Mouse (Mus musculus) 3134 (cell line): Measurements from ENCODE around the gene Gm28038.

Experiments used
- DNase-seq: peaks from one replicate; pipeline ENCODE4 v3.0.0-alpha.2; 2011; ENCODE audit warnings: low spot score; ENCODE audit not compliant: insufficient read length; ENCODE audit errors: extremely low read depth

The Gm28038 gene

GRCm38 (mm10) chr2:30285004-30285403 lies 4.2 kb downstream of the Gm28038 start:
- DNase-seq, result no peak

DNA sequence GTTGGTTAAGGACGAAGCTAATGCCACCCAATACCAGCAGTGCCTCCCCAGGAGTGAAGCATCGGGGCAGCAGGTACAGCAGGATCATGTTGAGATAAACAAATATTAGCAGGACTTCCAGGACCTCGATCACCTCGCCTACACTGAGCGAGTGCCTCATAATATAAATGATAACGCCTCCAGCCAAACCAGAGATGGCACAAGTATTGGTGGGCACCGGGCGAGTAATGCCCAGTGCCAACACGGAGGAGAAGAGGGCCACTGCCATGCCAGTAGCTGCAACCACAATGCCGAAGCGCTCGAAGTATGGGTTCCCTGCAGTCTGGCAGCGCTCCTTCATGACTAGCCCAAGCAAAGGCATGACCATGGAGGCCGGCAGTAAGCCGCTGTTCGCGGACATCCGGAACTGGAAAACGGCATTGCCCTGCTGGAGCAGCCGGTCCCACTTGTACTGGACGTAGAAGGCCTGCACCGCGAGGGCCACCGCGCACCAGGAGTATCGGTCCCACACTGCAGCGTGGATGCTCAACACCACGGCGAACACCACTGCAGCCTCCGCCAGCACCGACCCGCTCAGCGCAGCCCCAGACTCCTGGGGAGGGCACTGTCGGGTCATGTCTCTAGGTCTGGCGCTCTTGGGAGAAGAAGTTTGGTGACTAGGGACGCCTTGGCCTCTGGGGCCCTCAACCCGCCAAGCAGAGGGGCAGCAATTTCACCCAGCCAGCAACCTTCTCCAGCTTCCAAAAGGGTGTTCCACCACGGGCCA lies 4.8 kb downstream of the Gm28038 start:
- DNase-seq, result no peak

DNA sequence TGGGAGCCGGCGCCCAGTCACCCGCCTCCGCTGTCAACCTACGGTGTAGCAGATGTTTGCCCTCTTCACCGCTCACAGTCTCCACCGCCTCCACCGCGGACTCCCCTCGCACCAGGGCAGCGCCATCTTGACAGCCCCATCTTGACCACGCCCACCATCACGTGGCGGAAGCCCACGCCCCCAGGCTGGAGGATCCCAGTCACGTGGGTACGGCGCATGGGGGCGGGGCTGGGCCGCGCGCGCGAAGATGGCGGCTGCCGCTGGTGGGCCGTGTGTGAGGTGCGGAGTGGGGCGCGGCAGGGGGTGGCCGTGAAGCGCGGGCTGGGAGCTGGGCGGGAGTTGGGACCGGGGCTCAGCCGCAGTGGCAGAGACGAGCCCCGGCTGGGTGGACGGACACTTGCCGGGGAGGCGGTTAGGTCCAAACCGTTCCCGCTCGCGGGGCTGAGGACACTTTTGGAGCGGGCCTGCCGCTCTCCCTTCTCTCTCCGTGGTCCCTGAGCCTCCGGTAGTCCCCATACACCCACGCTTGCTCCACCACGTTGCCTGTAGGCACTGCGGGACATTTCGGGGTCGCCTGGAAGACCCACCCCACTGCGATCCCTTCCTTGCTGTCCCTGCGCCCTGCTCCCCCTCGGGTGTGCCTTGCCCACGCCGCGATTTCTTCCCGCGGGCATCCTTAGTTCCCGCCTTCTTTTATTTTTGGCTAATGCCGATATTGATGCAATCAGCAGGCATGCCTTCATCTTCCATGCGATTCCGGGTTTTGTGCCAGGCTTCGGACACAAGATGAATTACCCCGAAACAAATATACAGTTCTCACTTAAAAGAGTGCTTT lies 5.6 kb downstream of the Gm28038 start, which contains the start of the genes Dolk and Nup188:
TSS of gene Dolk (minus strand) at position 143 of the 835 bp plus-strand sequence.
TSS of gene Nup188 (plus strand) at position 206 of the 835 bp plus-strand sequence.
- peak; percentile 86 for DNase-seq

GRCm38 (mm10) chr2:30287027-30287373 lies 6.2 kb downstream of the Gm28038 start:
- DNase-seq, result peak; percentile 23

DNA sequence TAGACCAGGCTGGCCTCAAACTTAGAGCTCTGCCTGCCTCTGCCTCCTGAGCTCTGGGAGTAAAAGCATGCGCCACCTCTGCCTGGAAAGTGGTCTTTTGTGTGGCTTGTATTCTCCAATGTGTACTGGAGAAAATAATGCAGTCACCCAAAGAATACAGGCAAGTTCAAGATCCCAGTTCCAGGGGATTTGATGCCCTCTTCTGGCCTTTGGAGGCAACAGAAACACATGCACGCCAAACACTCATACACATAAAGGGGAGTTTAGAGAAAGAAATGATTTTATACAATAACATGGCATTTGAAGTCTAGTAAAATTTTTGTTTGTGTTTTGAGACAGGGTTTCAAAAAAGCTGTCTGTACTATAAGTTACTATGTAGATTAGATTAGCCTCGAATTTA lies 18.7 kb downstream of the Gm28038 start:
- no peak for DNase-seq

DNA sequence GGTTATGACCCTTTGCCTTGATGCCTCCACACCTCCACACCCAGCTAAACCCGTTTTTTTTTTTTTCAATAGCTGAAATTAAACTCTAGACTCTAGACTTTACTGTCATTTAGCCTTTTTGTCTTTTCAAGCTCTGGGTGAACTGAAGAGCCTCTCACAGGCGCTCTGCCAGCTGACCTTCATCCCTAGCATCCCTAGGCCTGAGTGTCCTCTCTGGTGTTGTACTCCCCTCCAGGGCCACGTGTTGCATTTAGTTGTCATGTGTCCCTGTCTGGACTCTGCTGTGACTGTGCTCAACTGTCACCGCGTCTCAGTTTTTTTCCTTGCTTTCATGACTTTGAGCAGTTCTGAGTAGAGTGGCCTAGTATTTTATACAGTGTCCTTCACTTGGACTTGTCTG lies 19.1 kb downstream of the Gm28038 start:
- no peak for DNase-seq

- no peak for DNase-seq
Observed at GRCm38 (mm10) chr2:30306087-30306486, 25.2 kb downstream of the Gm28038 start.

DNA sequence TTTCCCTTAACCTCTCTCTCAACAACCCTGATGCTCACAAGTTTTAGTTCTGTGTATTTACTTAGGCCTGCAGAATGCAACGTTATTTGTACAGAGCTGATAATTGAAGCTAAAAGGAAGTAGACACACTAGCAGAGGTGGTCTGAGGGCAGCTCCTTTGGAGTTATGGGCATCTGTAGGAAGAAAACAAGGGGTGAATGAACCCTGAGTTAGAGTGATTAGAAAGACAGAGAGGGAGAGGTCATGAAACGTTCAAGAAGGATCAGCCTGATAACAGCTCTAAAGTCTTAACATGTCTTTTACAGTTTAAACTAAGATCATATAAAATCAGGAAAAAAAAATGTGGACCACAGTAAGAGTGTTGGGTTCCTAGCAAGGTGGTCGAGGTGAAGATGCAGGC lies 28.5 kb downstream of the Gm28038 start:
- no peak for DNase-seq

- DNase-seq, result no peak
Observed at GRCm38 (mm10) chr2:30311481-30311880, 30.6 kb downstream of the Gm28038 start.

GRCm38 (mm10) chr2:30316136-30316535 lies 35.3 kb downstream of the Gm28038 start:
- DNase-seq, result no peak

DNA sequence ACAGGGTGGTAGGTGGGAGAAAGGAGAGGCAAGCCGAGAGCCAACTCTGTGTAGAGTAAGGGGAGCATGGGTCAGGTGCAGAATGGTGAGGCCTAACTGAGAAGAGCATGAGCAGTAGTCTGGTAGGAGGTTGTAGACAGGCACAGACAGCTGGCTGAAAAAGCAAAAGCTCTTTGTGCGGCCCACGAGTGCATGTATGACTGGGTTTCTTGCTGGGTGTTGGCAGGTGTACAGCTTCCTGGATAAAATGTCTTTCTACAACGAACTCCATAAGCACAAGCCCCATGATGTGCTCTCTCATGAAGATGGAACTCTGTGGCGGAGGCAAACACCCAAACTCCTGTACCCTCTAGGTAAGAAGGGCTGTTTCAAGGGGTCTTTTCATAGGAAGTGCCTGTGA lies 36.1 kb downstream of the Gm28038 start:
- no peak for DNase-seq

- DNase-seq, result no peak
Observed at GRCm38 (mm10) chr2:30319260-30319659, 38.4 kb downstream of the Gm28038 start.

GRCm38 (mm10) chr2:30323111-30323510 lies 42.3 kb downstream of the Gm28038 start:
- DNase-seq, result peak; percentile 60

GRCm38 (mm10) chr2:30325296-30325695 lies 44.5 kb downstream of the Gm28038 start:
- no peak for DNase-seq

- DNase-seq, result no peak
Observed at GRCm38 (mm10) chr2:30327276-30327675, 46.4 kb downstream of the Gm28038 start.

- no peak for DNase-seq
Observed at GRCm38 (mm10) chr2:30328791-30329190, 47.9 kb downstream of the Gm28038 start.

- DNase-seq, result no peak
Observed at GRCm38 (mm10) chr2:30335324-30335723, 54.5 kb downstream of the Gm28038 start.

GRCm38 (mm10) chr2:30336174-30336915 lies 55.5 kb downstream of the Gm28038 start:
- DNase-seq, result no peak

- DNase-seq, result no peak
Observed at GRCm38 (mm10) chr2:30337179-30337578, 56.3 kb downstream of the Gm28038 start.

- DNase-seq, result no peak
Observed at GRCm38 (mm10) chr2:30342061-30342460, 61.2 kb downstream of the Gm28038 start.

- DNase-seq, result no peak
Observed at GRCm38 (mm10) chr2:30342544-30342943, 61.7 kb downstream of the Gm28038 start.
